Comparison of ENCODE assay signal across 19 mouse cellular contexts in genomic region chrX:52455074-52455588, GRCm38 (mm10).
A peak's percentile ranks its signal among the peaks of the same experiment; 100 is the strongest.
DNase-seq lines count a peak whose midpoint lies in the region; ATAC-seq and TF ChIP-seq lines count a peak whose summit lies in the region.
"Had no signal": no experiment of that assay in that cellular context is flagged by ENCODE, and none has a peak within 500 bp of the region (broad histone marks: within the 10 kb centered on the region; RNA-seq: fewer than 3 reads in every experiment).

No protein-coding gene starts in this region.

- DNase-seq in heart, adult 8-10 months (ENCODE audit: low spot score), result no peak
- DNase-seq in intestine, embryonic 14.5 days (ENCODE audit: low spot score), result no peak
- peak; percentile 10 for DNase-seq in lung, postnatal 0 days (ENCODE audit: low spot score)
- no peak for DNase-seq in lung, postnatal 14 days
- no peak for DNase-seq in retina, postnatal 1 day
- DNase-seq: adrenal gland, postnatal 36 days; cerebellum, adult 8-10 months; kidney, adult 8-10 months; liver, embryonic 13.5 days; thymus, postnatal 14 days had no signal

- peak overlapping the region; percentile 80 for H3K27ac ChIP-seq in heart, embryonic 11.5 days (ENCODE audit: low read depth, low read length)
- H3K27ac ChIP-seq in intestine, embryonic 14.5 days (ENCODE audit: low read depth), result peak overlapping the region; percentile 51; the same call in 1 of the 2 replicates
- H3K27ac ChIP-seq in intestine, embryonic 16.5 days (ENCODE audit: low read length), result no peak overlapping the region
- no peak overlapping the region for H3K27ac ChIP-seq in lung, postnatal 0 days (ENCODE audit: low read length)
- H3K27ac ChIP-seq in stomach, embryonic 16.5 days (ENCODE audit: low read length), result peak overlapping the region; percentile 16; the same call in 1 of the 2 replicates
- H3K27ac ChIP-seq: forebrain, embryonic 15.5 days; hindbrain, embryonic 14.5 days; liver, embryonic 13.5 days; macrophage; neural tube, embryonic 12.5 days had no signal

- TF ChIP-seq EP300 in lung, postnatal 0 days (IDR thresholded peaks at IDR 0.05), result no peak

- no peak overlapping the region for H3K9ac ChIP-seq in heart, embryonic 11.5 days (ENCODE audit: low read depth, low read length)
- no peak overlapping the region for H3K9ac ChIP-seq in intestine, embryonic 14.5 days (ENCODE audit: low read length)
- H3K9ac ChIP-seq in intestine, embryonic 16.5 days (ENCODE audit: low read depth, low read length), result no peak overlapping the region
- no peak overlapping the region for H3K9ac ChIP-seq in lung, postnatal 0 days (replicated peaks; ENCODE audit: low read depth)
- H3K9ac ChIP-seq in stomach, embryonic 16.5 days (ENCODE audit: low read length), result no peak overlapping the region
- H3K9ac ChIP-seq: forebrain, embryonic 15.5 days; hindbrain, embryonic 14.5 days; liver, embryonic 13.5 days; neural tube, embryonic 12.5 days had no signal

- H3K9me3 ChIP-seq in heart, embryonic 11.5 days (replicated peaks; ENCODE audit: control insufficient read depth, low read length), result no peaks in the 10 kb centered on the region
- no peaks in the 10 kb centered on the region for H3K9me3 ChIP-seq in intestine, embryonic 14.5 days (ENCODE audit: control insufficient read depth, low read length)
- no peaks in the 10 kb centered on the region for H3K9me3 ChIP-seq in intestine, embryonic 16.5 days (ENCODE audit: control insufficient read depth, low read length)
- H3K9me3 ChIP-seq in lung, postnatal 0 days (ENCODE audit: low read length), result no peaks in the 10 kb centered on the region
- no peaks in the 10 kb centered on the region for H3K9me3 ChIP-seq in stomach, embryonic 16.5 days (replicated peaks; ENCODE audit: control insufficient read depth, low read length)
- H3K9me3 ChIP-seq: forebrain, embryonic 15.5 days; liver, embryonic 13.5 days; neural tube, embryonic 12.5 days had no signal

- 0 out of 2 replicates have a peak overlapping the region, but pooled peaks have one; percentile 19 for H3K4me2 ChIP-seq in heart, embryonic 11.5 days
- H3K4me2 ChIP-seq in intestine, embryonic 14.5 days (ENCODE audit: low read length), result no peak overlapping the region
- no peak overlapping the region for H3K4me2 ChIP-seq in intestine, embryonic 16.5 days (ENCODE audit: low read depth, low read length)
- H3K4me2 ChIP-seq in lung, postnatal 0 days (replicated peaks; ENCODE audit: low read depth, low read length), result no peak overlapping the region
- H3K4me2 ChIP-seq in stomach, embryonic 16.5 days (ENCODE audit: low read depth, low read length), result no peak overlapping the region
- H3K4me2 ChIP-seq: forebrain, embryonic 15.5 days; hindbrain, embryonic 14.5 days; liver, embryonic 13.5 days; midbrain, embryonic 11.5 days; neural tube, embryonic 12.5 days had no signal

- H3K36me3 ChIP-seq in heart, embryonic 11.5 days (ENCODE audit: control insufficient read depth, insufficient read depth, low read length), result no peaks in the 10 kb centered on the region
- H3K36me3 ChIP-seq in intestine, embryonic 14.5 days (ENCODE audit: control insufficient read depth, insufficient read depth, low read length), result no peaks in the 10 kb centered on the region
- no peaks in the 10 kb centered on the region for H3K36me3 ChIP-seq in intestine, embryonic 16.5 days (ENCODE audit: control insufficient read depth, insufficient read depth, low read length)
- no peaks in the 10 kb centered on the region for H3K36me3 ChIP-seq in lung, postnatal 0 days (ENCODE audit: insufficient read depth, low read length)
- H3K36me3 ChIP-seq in stomach, embryonic 16.5 days (ENCODE audit: control insufficient read depth, insufficient read depth, low read length), result no peaks in the 10 kb centered on the region
- H3K36me3 ChIP-seq: forebrain, embryonic 15.5 days; liver, embryonic 13.5 days; neural tube, embryonic 12.5 days had no signal

- 28% methylated on average over 5 of the region's 5 CpGs for WGBS in heart, embryonic 11.5 days (ENCODE audit: insufficient replicate concordance)
- WGBS in intestine, embryonic 14.5 days, result 27% methylated on average over 5 of the region's 5 CpGs
- WGBS in intestine, embryonic 16.5 days, result 40% methylated on average over 5 of the region's 5 CpGs
- 29% methylated on average over 5 of the region's 5 CpGs for WGBS in lung, postnatal 0 days
- WGBS in stomach, embryonic 16.5 days, result 35% methylated on average over 5 of the region's 5 CpGs

- no peak for ATAC-seq in heart, embryonic 11.5 days (replicated peaks; ENCODE audit: insufficient number of reproducible peaks, low FRiP score, low TSS enrichment)
- ATAC-seq in intestine, embryonic 14.5 days (replicated peaks; ENCODE audit: low FRiP score, low TSS enrichment, low read depth), result no peak
- ATAC-seq in intestine, embryonic 16.5 days, result no peak
- ATAC-seq in lung, postnatal 0 days, result peak; percentile 62
- no peak for ATAC-seq in stomach, embryonic 16.5 days (ENCODE audit: insufficient read depth, low FRiP score)
- ATAC-seq: activated CD4-positive, CD25-positive, alpha-beta regulatory T cell, adult 4 months; forebrain, embryonic 15.5 days had no signal

- no peaks in the 10 kb centered on the region for H3K27me3 ChIP-seq in heart, embryonic 11.5 days (ENCODE audit: control insufficient read depth, insufficient read depth, low read length)
- no peaks in the 10 kb centered on the region for H3K27me3 ChIP-seq in intestine, embryonic 14.5 days (replicated peaks; ENCODE audit: control insufficient read depth, insufficient read depth, low read length)
- H3K27me3 ChIP-seq in intestine, embryonic 16.5 days (replicated peaks; ENCODE audit: control insufficient read depth, insufficient read depth, low read length), result no peaks in the 10 kb centered on the region
- no peaks in the 10 kb centered on the region for H3K27me3 ChIP-seq in lung, postnatal 0 days (replicated peaks; ENCODE audit: insufficient read depth, low read length)
- no peaks in the 10 kb centered on the region for H3K27me3 ChIP-seq in stomach, embryonic 16.5 days (ENCODE audit: control insufficient read depth, insufficient read depth, low read length)
- H3K27me3 ChIP-seq: forebrain, embryonic 15.5 days; liver, embryonic 13.5 days; neural tube, embryonic 12.5 days had no signal

- no peak overlapping the region for H3K4me3 ChIP-seq in heart, embryonic 11.5 days (ENCODE audit: low read depth, low read length)
- H3K4me3 ChIP-seq in intestine, embryonic 14.5 days (ENCODE audit: low read depth, low read length), result no peak overlapping the region
- H3K4me3 ChIP-seq in intestine, embryonic 16.5 days (ENCODE audit: low read length), result no peak overlapping the region
- H3K4me3 ChIP-seq in lung, postnatal 0 days (ENCODE audit: low read depth, low read length), result no peak overlapping the region
- H3K4me3 ChIP-seq in stomach, embryonic 16.5 days (replicated peaks; ENCODE audit: low read length), result no peak overlapping the region
- H3K4me3 ChIP-seq: forebrain, embryonic 15.5 days; liver, embryonic 13.5 days; neural tube, embryonic 12.5 days had no signal

- H3K4me1 ChIP-seq in heart, embryonic 11.5 days (ENCODE audit: control insufficient read depth, insufficient read depth, low read length), result no peaks in the 10 kb centered on the region; the same call in 1 of the 2 replicates
- H3K4me1 ChIP-seq in intestine, embryonic 14.5 days (replicated peaks; ENCODE audit: control insufficient read depth, insufficient read depth, low read length), result 0 out of 2 replicates have a peak, but pooled peaks cover 3% of the 10 kb centered on the region
- no peaks in the 10 kb centered on the region for H3K4me1 ChIP-seq in intestine, embryonic 16.5 days (ENCODE audit: control insufficient read depth, insufficient read depth, low read length)
- H3K4me1 ChIP-seq in lung, postnatal 0 days (ENCODE audit: insufficient read depth, low read depth, low read length), result no peaks in the 10 kb centered on the region
- H3K4me1 ChIP-seq in stomach, embryonic 16.5 days (ENCODE audit: control insufficient read depth, insufficient read depth, low read length), result no peaks in the 10 kb centered on the region
- H3K4me1 ChIP-seq: liver, embryonic 13.5 days; neural tube, embryonic 12.5 days had no signal

- no peak for TF ChIP-seq CTCF in lung, postnatal 0 days (IDR thresholded peaks at IDR 0.05)

Comparison
In these comparisons a context has a peak if more than half of its experiments do, and no peak if none do; other contexts are left out.
1. H3K27ac ChIP-seq: peak in heart, embryonic 11.5 days (single experiment), intestine, embryonic 14.5 days (single experiment) and stomach, embryonic 16.5 days (single experiment); none in intestine, embryonic 16.5 days (single experiment) and lung, postnatal 0 days (single experiment).